Mouse (Mus musculus) heart, adult 18-20 months (tissue): ENCODE measurements around the gene Dnah7c. TPM values are rescaled to one million over a fixed set of nuclear protein-coding genes. Genes with fewer than 3 reads are reported as not detected.
"Not testable (repeated sequence)": the region's sequence is repeated elsewhere in the genome, so short reads cannot be mapped to it uniquely, and the experiment has no call there.

Experiments
- DNase-seq, 2 experiments: peaks; one replicate each; pipeline ENCODE4 v3.0.0; 2021 to 2022; ENCODE audit warnings: mixed read lengths in 1 of 2
- total RNA-seq, 2 experiments: library from RNA; stranded (reverse); gene quantifications; 2 replicates each; pipeline ENCODE4 v1.2.3; 2021

Gene Dnah7c
- total RNA-seq, 2 experiments from 2014 or later, result 0.02 to 0.51 TPM

- not testable (repeated sequence) for DNase-seq
These were observed 304.3 kb downstream of the Dnah7c start for GRCm38 (mm10) chr1:46729731-46730130.

DNA sequence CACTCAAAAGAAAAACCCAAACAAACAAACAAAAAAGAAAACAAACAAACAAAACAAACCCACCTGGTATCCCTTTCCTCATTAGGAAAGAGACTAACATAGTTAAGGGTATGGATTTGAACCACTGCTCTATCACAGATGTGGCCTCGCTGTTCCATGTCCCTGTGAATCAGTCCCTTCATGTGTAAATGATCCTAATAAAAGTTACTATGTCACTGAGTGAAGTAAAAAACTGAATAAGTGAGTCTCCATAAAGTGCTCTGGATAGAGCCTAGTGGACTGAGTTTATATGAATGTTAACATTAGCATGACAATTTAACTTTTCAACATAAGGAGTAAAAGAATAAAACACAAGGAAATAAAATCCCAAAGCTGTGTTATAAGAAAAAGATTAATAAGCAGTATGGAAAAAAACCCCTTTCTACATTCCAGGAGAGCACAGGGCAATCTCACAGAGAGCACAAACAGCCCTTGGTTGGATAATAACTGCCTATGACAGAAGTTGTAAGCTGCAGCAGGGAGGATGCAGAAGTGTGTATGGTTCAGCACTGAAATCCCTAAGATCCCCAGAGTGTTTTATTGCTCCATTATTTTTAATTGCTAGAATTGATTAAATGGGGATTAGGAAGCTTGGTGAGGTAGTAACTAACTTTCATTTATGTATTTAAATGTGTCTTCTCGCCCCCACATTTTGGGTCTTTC, 308.2 kb downstream of the Dnah7c start:
- not testable (repeated sequence) for DNase-seq

DNA sequence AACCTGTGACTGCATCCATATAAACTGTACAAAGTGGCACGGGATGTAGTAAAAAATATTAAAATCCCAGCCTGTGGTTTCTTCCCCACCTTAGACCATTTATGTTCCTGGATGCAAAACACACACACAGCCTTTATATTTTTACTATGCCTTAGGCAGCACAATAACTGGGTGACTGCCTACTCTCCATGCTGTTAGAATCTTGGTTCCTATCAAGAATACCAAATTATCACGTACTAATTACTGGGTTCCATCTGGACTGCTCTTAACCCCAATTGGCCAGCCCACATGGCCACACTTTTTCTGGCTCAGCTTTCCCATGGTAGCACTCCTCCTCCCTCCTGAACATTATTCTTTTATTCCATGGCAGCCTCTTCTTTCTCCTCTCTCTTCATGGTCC, 309.1 kb downstream of the Dnah7c start:
- not testable (repeated sequence) for DNase-seq

DNA sequence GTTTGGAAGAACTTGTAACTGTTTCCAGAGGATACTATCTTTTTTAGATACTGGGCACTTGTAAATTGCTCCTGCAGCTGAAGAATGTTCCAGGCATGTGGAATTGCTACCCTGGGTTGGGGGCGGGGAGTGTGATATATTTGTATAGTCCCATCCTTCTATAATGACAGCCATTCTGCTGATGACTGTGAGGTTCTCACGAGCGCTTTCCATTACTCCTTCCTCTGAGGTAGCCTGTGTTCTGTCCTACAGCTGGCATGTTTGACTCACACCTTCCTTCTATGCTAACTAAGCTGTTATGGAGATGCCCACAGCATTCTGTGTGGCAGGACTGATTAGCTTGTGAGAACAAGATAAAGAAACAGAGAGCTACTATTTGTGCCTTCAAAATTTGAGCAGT, 339.2 kb downstream of the Dnah7c start:
- DNase-seq, result not testable (repeated sequence)

DNA sequence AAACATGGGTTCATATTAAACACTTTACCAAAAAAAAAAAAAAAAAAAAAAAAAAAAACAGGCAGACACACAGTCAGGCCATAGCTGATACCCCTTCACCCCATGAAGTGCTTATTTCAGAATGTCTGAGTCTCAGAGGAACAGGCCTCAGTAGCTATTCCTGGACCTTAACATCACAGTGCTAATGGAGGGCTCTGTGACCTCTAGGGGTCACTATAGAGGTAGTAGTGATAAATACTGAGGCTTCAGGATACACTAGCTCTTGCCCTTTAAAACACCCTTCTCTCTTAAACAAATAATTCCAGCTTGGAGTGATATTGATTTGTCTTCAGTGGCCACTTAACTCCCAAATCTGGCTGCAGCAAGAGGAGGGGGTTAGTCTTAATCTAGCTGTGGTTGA, 343.9 kb downstream of the Dnah7c start:
- DNase-seq, result not testable (repeated sequence)

DNA sequence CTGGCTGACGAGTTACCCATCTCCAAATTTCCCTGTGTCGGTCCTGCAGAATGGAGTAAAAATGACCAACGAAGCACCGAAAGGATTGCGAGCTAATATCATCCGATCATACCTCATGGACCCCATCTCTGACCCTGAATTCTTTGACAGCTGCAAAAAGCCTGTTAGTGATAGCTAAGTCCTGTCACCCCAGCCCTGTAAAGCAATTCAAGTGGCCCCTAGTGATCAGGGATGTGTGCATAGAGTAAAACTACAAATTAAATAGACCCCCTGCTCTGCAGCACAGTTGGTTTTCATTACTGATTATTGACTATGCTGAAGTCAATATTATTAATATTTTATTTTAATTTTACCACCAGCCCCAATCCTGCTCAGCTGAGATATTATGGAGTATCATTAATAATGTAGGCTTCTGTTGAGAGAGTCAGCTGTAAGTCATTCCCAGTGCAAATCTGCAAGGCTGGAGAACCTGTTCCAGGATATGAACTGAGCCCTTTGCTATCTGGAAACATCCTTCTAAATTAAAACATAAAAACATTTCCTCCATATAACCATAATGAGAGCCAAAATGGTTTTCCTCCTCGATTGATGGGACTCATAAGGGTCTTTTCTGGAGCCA, 344.8 kb downstream of the Dnah7c start:
- DNase-seq, result not testable (repeated sequence)

DNA sequence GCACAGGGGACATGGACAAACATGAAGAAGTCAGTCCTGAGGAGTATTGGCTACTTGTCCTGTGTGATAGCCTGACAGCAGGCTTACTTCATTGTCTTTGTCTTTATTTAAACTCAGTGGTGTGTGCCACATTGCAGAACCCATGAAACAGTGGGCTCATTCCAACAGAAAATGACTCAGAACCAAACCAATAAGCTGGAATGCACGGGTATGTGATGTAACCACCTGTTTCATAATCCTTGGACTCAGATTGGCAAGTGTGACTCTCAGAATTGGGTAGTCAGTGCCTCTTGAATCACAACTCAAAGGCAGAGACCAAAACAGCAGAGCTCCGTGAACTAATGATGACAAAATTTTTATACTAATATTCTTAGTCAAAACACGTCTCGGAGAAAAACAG, 356.8 kb downstream of the Dnah7c start:
- DNase-seq, result peak in 1 of 2 experiments; percentile 2

GRCm38 (mm10) chr1:46805074-46805473, 379.7 kb downstream of the Dnah7c start:
- DNase-seq, result no peak

- DNase-seq, result not testable (repeated sequence)
These were observed 383.2 kb downstream of the Dnah7c start for GRCm38 (mm10) chr1:46808630-46809029.

DNA sequence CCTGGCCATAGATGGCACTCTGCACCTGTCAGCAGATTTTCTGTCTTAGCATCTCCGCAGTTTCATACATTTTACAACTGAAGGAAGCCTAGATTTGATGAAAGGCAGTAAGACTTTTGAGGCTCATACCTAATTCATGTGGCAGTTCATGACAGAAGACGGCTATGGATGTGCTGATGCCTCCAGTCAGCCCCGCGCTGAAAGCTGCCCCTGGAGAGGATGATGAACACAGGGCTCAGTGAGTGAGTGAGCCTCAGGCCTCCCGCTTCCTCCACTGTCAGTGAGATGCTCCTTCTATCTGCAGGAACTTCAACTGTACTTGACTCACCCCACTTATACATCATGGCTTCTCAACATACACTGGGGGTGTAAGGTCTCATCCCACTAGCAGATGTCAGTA, 392.5 kb downstream of the Dnah7c start:
- no peak for DNase-seq

GRCm38 (mm10) chr1:46822256-46822972, 397.0 kb downstream of the Dnah7c start:
- no peak for DNase-seq

DNA sequence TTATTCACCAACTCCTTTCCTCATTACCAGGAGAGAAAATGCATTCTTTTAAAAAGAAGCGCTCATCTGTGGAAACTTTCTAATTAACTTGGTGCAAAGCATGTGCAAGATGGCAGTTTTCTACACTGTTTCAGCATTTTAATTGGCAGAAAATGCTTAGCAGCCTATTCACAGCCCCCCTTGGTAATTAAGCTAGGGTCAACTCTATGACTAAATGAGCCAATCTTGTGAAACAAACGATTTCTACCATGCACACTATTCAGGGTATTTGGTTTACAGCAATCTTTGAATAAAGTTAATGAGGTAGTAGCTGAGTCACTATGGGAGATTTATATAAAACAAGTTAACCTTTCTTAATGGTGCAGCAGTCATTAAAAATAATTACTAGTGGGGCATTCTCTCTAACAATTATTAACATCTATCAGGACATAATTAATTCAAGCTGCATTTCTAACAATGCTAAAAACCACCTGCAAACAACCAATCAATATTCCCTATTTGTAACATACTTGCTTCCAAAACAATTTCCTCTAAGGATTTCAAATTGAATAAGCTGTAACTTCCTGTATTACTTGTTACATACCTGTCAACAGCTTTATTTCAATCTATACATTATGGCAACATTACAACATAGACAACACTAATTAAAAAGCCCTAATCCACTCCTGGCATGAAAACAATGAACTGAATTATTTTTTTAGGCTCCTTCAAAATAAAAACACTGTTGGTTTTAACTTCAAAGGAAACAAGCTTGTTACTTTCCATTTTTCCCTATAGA, 404.9 kb downstream of the Dnah7c start:
- DNase-seq, result no peak

GRCm38 (mm10) chr1:46831927-46832326, 406.5 kb downstream of the Dnah7c start:
- DNase-seq, result peak; percentile 10 to 50

DNA sequence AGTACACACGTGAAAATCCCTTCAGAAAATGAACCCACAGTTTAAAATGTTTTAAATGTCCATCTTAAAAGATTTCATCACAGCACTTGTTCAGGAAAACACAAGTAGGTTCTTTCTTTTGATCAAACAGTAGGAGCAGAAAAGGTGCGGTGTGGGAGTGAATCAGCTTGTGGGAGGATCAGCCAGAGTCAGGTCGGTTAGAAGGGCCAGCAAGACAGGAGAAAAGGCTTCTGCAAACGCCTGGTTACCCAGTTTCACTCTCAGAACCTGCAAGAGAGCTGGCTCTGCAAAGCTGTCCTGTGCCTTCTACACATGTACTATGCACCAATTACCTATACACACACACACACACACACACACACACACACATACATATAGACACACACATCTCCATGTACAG, 418.0 kb downstream of the Dnah7c start:
- no peak for DNase-seq

GRCm38 (mm10) chr1:46844281-46844680, 418.9 kb downstream of the Dnah7c start:
- no peak for DNase-seq

GRCm38 (mm10) chr1:46845221-46845620, 419.8 kb downstream of the Dnah7c start:
- no peak for DNase-seq

GRCm38 (mm10) chr1:46849758-46850157, 424.4 kb downstream of the Dnah7c start:
- peak; percentile 82 to 91 for DNase-seq

DNA sequence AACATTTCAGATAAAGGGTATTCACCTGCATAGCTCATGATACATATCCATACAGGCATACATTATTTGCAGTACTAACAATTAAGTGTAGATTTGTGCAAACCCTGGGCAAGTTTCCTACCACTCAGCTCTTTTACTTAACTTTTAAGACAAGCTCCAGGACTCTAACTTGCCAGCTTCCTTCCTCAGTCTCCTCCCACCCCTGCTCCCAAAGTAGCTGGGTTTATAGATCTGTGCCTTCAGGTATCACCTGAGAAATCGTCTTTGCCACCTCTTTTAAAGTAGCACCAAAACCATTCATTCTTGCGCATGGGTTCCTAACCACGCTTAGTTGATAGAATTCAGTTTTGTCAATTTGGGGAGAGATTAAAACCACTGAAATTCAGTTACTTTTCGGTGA, 426.2 kb downstream of the Dnah7c start:
- DNase-seq, result no peak

DNA sequence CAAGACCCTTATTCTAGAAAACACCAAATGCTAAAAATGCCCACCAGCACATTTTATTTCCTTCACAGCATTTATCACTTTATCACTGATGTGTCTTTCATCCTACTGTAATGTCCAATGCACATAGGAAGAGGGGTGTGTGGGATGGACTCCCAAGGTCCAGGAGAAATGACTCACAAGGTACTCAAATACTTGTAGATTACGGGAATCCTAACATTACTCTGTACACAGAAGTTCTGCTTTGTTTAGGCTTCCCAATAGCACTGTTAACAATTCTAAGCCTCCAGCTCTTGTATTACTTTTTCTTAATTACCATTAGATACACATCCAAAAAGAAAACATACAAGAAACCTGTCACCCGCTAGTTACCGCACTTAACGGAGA, 426.8 kb downstream of the Dnah7c start:
- DNase-seq, result peak in 1 of 2 experiments; percentile 4

DNA sequence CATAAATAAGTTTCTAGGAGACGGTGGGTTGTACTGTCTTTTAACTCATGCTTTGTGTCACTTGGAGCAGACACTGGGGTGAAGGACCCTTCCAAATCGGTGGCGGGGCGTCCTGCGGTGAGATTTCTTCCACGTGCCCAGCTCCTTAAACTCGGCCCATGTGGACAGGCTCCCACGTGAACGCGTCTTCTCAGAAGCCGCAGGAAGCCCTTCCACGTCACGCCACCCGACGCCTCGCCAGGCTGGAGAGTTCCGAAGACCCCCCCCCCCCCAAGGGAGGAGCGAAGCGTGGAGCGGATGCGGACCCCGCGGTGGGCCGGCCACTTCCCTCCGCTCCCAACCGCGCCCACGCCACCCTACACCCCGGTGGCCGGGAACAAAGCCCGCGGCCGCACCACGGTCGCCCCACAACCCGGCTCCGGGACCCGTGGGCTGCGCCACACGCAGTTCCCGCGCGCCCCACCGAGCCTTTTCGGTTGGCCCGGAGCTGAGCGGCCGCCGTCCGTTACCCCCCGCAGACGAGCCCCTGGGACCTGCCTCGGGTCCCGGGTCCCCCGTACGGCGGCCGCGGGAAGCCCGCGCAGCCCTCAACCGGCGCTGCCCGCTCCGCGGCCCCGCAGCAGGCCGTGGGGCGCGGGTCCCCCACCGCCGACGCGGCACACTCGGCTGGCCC, 427.3 kb downstream of the Dnah7c start:
- peak; percentile 65 to 74 for DNase-seq

DNA sequence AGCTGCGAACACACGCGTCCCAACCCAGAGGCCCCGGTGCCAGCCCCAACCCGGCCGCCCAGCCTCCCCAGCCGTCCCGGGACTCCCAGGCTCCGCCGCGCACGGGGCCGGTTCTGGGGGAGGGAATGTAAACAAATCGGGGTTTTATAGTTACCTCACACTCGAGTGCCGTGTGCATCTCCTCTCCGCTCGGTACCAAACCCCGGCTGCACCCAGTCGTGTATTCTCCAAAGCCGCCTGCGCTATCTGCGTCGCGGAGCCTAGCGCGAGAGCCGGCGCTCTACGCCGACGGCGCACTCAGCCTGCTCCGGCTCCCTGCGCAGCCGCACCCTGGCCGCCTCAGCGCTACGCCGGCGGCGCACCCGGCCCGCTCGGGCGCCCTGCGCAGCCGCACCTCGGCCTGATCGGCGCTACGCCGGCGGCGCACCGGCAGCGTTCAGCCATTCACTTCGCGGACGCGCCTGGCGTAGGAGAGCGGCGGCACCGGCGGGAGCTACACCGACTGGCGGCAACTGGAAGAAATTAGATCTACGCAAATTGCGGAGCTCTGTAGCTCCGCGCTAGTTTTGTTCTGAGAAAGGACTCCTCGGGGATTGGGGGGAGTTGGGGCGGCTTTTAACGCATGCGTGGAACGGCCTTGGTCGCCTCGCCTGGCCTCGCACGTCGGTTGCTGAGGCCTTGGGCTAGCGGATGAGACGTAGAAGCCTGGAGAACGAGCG, 428.1 kb downstream of the Dnah7c start:
- DNase-seq, result peak; percentile 96 to 100
